Mouse (Mus musculus) heart, postnatal 10 days (tissue): ENCODE results near the gene Pnmt. TPM values are rescaled to one million over a fixed set of nuclear protein-coding genes. Genes with fewer than 3 reads are reported as not detected.

Experiments used
- DNase-seq, 2 experiments: peaks; one replicate each; pipeline ENCODE4 v3.0.0; 2021
- intact Hi-C: fragments of 180-260 bp; cut with DNase I; formaldehyde crosslinking; loops from one replicate; pipeline ENCODE4 v1.15.1; 2025
- total RNA-seq, 2 experiments: library from RNA; stranded (reverse); gene quantifications; 2 replicates each; pipeline ENCODE4 v1.2.3; 2021

Pnmt gene
- total RNA-seq: under 1 TPM in 1 of 2 experiments, not detected in 1; 0.31 TPM

DNA sequence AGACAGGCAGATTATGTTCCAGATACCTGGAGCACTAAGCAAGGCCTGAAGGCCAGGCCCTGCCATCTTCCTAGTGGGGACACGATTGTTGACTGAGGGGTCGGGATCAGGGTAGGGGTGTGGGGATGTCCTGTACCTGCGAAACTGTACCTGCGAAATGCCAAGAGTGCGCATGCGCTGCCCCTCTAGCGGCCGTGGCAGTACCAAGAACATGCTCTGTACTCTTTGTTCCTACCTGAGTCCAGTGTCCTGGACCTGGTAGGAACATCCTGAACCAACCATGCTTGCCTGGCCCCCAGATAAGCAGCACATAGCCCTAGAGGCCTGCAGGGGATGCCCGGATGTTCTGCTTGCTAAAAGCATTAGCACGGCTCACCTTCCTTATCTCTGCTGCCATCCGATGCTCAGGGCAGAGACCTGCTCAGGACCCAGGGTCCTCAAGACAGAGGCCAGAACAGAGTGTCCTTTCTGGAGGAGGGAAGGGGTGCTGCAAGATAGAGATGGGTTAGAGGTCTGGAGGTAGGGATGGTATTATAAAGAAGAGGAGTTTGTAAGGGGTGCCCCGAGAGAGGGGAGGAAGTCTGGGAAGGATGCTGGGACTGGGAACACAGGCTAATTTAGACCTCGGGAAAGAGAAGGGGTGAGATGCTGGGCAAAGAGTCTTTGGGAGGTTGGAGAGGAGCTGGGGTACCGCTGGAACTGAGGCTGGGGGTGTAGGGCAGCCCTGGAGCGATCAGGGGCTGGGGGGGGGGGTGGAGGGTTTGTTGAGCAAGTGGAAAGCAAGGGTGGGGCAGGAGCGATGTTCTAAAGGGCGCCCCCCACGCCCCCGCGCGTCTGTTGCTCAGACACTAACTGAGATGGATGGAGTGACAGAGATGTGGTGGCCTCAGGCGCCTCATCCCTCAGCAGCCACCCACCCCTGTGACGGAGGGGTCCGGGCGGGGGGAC is at the start of gene Pnmt:
Pnmt (plus strand) TSS at position 813 of the 948 bp plus-strand sequence.
- intact Hi-C loops: no loop called here
- no peak for DNase-seq

DNA sequence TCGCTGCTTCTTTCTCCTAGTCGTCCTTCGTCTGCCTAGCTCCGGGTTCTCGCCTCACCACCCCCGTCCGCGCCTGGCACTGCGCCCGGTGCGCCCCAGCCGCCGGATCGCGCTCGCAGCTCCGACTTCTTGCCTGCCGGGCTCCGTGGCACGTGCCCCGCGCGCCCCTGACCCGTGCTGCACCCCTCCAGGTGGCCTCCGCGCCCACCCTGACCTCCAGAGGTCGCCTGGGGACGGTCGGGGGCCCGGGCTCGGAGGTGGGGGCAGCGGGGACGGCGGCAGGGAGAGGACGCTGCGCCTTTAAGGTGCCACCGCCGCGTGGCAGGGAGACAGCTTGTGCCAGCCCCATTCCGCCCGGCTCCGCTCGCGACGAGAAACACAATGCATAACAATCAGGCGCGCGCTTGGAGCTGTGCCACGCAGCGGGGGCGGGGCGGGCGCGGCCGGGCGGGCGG is 47.7 kb upstream of the Pnmt start:
- peak; percentile 49 to 54 for DNase-seq
- intact Hi-C loops: no loop called here

GRCm38 (mm10) chr11:98339071-98339501 is 47.2 kb upstream of the Pnmt start:
- intact Hi-C loops: no loop called here
- DNase-seq: no peak

DNA sequence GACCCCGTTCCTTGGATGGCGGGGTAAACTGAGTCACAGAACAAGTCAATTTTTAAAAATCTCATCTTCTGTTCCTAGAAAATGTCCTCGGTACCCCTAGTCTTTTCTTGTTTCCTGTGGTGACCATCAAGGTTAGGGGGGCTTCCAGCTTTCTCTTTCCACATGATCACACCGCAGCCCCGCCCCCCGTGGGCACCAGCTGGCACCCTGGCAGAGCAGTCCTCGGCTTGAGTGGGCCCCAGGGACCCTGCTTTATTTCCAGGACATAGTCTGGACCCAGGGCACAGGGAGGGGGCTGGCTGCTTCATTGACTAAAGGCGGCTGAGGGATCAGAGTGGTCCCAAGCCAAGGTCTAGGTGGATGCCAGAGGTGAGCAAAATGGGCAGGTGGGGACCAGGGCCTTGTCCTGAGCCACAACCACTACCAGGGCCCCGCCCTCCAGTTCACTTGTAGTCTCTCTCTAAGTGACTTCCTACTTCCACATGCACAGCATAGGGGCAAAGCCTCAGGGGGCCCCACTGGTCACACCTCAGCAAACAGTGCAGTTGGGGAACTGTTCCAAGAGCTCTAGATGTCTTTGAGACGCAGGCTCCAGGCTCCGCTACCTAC is 46.5 kb upstream of the Pnmt start:
- DNase-seq: no peak
- intact Hi-C loops: loop anchor here (5.0 kb wide), 2 partner anchors 98 to 258 kb away; partner anchors contain the start of genes Lrrc3c and Mien1

- DNase-seq: no peak
These were observed 45.7 kb upstream of the Pnmt start for GRCm38 (mm10) chr11:98340597-98340996.

DNA sequence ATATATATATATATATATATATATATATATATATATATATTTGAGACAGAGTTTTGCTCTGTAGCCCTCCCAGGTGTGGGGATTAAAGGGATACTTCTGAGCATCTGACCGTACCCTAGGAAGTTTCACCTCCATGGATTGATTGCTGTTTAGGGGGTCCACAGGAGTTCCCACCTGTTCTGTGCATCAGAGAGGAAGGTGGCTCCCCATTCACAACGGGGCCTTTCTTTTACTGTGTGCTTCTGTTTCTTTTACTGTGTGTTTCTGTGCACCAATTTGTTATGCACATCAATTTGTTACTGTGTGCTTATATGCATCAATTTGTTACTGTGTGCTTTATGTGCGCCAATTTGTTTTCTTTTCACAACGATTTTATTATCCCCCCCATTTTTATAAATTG is 45.1 kb upstream of the Pnmt start:
- DNase-seq: no peak
- intact Hi-C loops: loop anchor here (5.0 kb wide), 2 partner anchors 96 to 256 kb away; partner anchors contain the start of genes Lrrc3c and Mien1

More at GRCm38 (mm10) chr11:98340597-98340996, 45.7 kb upstream of the Pnmt start:
- intact Hi-C loops: loop anchor here (5.0 kb wide), 2 partner anchors 97 to 257 kb away; partner anchors contain the start of genes Lrrc3c and Mien1

DNA sequence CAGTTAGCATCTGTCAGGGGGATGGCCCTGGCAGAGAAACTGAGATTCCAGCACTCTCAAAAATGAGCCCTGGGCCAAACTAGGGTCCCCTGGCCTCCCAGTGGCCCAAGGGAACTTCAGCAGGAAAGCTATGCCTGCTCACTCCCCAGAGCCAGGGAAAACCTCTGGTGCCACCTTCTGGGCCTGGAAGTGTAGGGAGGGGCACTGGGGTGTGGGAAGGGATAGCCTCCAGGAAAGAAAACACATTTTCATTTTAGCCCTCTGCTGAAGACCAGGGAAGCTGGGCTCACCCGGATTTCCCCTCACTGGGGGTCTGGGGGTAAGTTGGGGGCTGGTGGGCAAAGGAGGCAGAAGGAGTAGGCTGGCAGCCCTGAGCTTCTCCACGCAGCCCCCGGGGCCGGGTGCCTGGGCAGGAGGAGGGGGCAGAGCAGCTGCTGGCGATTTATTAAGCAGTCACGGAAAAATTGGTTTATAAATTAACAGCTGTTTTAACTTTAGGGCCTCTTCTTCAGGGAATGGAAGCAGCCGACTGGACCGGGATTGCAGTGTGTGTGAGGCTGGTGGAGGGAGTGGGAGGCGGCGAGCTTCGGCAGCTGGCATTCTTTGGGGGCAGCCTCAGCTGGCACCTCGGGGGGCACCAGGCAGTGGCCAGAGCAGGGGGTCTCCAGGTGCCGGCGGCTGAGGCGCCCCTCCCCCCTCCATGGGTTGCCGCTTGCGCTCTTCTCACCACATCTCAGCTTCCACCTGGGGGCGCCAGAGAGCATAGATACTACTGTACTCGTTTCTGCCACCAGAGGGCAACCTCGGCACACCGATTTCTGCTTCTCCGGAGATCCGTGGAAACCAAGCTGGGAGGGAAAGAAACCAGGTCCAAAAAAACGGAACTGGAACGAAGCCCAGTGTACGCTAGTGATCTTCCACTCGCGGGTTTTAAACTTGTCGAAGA is 44.0 kb upstream of the Pnmt start:
- intact Hi-C loops: loop anchor here (1.0 to 5.0 kb wide), 5 partner anchors 47 to 255 kb away; partner anchors contain the start of genes Lrrc3c and Mien1
- DNase-seq: peak; percentile 95 to 99

GRCm38 (mm10) chr11:98345253-98345652 is 41.0 kb upstream of the Pnmt start:
- DNase-seq: peak; percentile 86 to 88
- intact Hi-C loops: no loop called here

DNA sequence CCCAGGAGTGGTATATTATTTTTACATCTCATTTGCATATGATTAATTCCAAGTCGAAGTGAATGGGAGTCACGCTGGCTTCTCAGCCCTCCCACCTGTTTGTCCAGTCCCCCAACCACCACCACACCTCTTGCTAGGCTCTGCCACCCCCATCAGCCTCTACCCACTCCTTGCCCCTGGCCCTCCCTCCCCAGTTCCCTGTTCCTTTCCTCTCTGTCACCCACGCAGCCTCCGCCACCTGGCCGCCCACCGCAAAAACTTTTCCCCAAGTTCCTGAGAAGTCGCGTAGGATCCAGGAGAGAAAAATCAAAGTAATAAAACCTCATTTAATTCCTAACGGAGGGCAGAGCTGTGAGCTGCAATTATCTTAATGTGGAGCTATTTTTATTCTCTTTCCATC is 40.1 kb upstream of the Pnmt start:
- intact Hi-C loops: no loop called here
- DNase-seq: no peak

DNA sequence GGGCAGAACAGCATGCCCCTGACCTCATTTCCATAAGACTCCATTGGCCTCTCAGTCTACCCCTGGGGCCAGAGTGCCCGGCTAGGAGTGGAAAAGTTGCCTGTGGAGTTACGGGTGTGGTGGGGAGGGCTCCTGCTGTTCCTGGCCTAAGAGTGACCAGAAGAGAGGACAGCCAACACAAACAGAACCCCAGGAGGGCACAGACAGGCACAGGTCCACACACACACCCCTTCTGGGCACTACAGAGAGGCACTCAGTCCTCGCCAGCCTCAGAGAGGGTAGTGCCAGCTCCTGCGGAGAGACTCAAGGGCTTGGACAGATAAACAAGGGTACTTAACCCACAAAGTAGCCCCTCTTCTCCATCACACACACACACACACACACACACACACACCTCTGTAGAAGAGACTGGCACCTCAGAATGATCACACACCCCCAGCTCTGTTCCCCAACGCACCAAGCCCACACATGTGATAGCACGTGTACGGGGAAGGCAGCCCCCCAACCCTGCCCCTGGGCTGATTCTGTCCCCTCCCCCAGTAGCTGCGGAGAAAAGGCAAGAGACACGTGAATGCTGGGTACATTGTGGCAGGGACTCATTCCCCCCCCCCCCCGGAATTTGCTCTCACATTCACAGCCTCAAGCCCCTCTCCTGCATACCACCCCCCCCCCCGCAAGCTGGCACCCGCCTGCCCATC is 38.7 kb upstream of the Pnmt start:
- no peak for DNase-seq
- intact Hi-C loops: no loop called here

DNA sequence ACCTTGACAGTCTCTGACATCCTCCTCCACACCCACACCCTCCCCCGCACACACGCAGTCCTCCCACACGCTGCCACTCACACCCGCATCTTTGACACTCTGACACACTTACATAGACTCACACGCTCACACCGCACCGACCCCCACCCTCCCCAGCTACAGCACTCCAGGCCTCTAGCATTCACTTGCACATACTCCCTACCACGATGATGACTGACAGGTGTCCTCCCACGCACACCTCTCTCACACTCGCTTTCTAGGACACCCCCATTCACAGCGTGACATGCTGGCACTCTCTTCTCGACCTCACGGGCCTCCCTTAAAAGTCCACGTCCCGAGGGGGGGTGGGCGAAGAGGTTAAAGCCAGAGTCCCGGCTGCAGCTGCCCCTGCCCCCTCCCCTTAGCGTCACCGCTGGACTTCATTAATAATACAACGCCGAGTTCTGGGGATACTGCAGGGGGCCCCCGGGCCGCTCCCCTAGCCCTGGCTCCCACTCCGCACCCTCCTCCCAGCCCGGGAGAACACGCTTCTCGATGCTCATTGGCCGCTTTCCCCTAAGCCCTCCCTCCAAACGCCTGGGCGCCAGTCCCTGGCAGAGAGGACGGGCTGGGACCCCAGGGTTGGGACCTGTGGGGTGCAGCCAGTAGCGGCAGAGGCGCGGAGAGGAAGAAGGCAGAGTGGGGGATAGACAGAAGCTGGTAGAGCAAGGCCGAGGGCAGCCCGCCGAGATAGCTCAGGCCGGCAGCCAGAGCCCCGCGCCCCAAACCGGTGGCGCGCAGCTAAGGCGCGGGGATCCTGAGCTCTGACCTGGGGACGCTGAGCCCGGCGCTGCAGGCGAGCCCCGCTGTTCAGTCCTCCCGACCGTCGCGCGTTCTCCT is 37.9 kb upstream of the Pnmt start, which contains the start of gene Ppp1r1b:
Ppp1r1b (plus strand) TSS at position 322 of the 879 bp plus-strand sequence.
- DNase-seq: peak; percentile 69 to 74
- intact Hi-C loops: no loop called here

DNA sequence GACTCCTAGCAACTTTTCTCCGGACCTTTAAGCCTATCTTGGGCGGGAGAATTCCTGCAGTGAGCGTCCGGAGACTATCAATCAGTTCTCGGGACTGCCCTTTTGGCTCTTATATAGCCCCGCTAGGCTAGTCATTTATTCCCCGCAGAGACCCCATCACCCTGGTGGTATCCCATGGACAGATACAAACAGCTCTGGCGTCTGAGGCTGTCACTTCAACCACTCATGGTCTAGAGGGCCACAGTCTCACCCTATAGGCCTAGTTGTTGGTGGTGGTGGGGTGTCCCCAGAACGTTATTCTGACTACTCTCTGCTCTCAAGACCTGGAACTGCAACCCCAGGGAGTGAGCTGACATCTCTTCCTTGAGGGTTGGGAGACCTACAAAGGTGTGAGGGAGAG is 36.9 kb upstream of the Pnmt start:
- intact Hi-C loops: no loop called here
- DNase-seq: no peak

DNA sequence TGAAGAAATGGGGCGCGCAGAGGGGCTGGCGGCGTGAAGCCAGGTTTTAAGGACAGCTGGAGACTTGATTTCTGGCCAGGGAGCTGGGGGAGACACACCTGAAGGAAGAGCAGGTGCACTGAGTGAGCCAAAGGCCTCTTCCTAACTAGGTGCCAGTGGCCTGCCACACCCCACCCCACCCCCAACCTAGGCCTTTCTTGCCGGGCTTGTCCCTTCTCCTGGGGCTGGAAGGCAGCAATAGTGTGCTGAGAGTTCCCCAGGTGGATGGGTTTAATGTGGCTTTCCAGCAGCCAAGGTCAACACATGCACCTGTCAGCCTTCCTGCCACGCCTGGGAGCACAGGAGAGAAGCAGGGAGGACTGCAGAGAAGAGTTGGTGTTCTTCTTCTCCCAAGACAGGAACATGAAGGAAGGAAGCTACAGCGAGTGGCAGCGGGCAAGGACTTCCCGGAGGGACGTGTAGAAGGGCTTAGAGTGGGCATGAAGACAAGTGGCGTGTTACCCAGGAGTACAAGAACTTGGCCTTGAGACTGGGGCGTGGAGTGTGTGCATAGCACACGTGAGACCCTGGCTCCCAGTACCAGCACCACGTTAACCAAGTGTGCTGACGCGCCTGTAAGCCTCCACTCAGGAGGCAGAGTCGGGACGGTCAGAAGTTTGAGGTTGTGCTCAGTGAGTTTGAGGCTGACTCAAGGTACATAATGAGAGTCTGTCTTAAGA is 33.8 kb upstream of the Pnmt start:
- DNase-seq: no peak
- intact Hi-C loops: no loop called here

- no peak for DNase-seq
- intact Hi-C loops: no loop called here
These were observed 32.5 kb upstream of the Pnmt start for GRCm38 (mm10) chr11:98353651-98354211.

DNA sequence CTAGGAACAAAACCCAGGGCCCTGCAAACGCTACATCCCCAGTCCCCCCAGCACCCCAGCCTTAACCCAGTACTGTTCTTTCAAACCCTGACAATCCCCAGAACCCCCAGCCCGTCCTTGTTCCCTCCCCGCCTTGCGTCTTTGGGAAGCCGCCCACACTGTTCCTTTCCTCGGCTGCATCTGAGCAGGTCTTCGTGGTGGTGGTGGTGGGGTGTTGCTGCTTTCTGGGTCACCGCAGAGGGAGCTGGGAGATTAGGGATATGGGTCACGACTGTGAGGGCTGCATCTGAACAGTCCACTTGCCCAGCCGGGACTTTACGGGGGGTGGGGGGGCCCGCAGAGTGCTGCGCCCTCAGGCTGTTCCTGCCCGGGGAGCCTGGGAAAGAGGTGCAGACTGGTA is 31.8 kb upstream of the Pnmt start:
- intact Hi-C loops: no loop called here
- no peak for DNase-seq

- intact Hi-C loops: no loop called here
- DNase-seq: peak; percentile 65 to 75
These were observed 30.4 kb upstream of the Pnmt start for GRCm38 (mm10) chr11:98355732-98356299.
